Mouse (Mus musculus) left cerebral cortex, adult 2 months (tissue): ENCODE measurements around the gene B3gat1. TPM values are rescaled to one million over a fixed set of nuclear protein-coding genes. Genes with fewer than 3 reads are reported as not detected.

ENCODE experiments used
- DNase-seq, 2 experiments: peaks; one replicate each; pipeline ENCODE4 v3.0.0; 2021 to 2022; ENCODE audit warnings: low spot score in 2 of 2, mixed read lengths in 1 of 2; ENCODE audit errors: extremely low spot score in 1 of 2
- H3K27ac ChIP-seq: fragments of 200-600 bp; 2 replicates; pipeline ENCODE4 v1.8.1; 2022
- H3K4me3 ChIP-seq: fragments of 200-600 bp; 2 replicates; pipeline ENCODE4 v1.8.1; 2022
- CTCF ChIP-seq: fragments of 200-600 bp; IDR thresholded peaks from 2 replicates; pipeline ENCODE4 v1.8.1; 2022; ENCODE audit warnings: antibody characterized with exemption, mild to moderate bottlenecking, moderate library complexity
- intact Hi-C: fragments of 180-260 bp; cut with DNase I; formaldehyde crosslinking; loops from one replicate; pipeline ENCODE4 v1.15.1; 2025
- long read RNA-seq, 2 experiments: library from polyadenylated mRNA; stranded (forward); transcript quantifications; one replicate each; pipeline ENCODE4 v2.0.0; 2021; ENCODE audit warnings: borderline mapping rate in 2 of 2
- total RNA-seq, 2 experiments: library from RNA; stranded (reverse); gene quantifications; 2 replicates each; pipeline ENCODE4 v1.2.3; 2021

The B3gat1 gene
- 100 to 1,000 TPM; 212 to 225 TPM for total RNA-seq
- long read RNA-seq, experiment 1, transcript B3gat1-204 (7 exons, 3,801 nt): major isoform, 34 of 114 reads
- long read RNA-seq, experiment 1, partial matches to known transcripts: 50 of 114 reads
- long read RNA-seq, experiment 1, other reads (novel, unspliced or antisense): 24 of 114 reads
- long read RNA-seq, experiment 2, transcript B3gat1-204 (7 exons, 3,801 nt): major isoform, 41 of 103 reads
- long read RNA-seq, experiment 2, transcript B3gat1-206 (6 exons, 3,858 nt): minor isoform, 13 of 103 reads
- long read RNA-seq, experiment 2, partial matches to known transcripts: 35 of 103 reads
- long read RNA-seq, experiment 2, other reads (novel, unspliced or antisense): 12 of 103 reads

DNA sequence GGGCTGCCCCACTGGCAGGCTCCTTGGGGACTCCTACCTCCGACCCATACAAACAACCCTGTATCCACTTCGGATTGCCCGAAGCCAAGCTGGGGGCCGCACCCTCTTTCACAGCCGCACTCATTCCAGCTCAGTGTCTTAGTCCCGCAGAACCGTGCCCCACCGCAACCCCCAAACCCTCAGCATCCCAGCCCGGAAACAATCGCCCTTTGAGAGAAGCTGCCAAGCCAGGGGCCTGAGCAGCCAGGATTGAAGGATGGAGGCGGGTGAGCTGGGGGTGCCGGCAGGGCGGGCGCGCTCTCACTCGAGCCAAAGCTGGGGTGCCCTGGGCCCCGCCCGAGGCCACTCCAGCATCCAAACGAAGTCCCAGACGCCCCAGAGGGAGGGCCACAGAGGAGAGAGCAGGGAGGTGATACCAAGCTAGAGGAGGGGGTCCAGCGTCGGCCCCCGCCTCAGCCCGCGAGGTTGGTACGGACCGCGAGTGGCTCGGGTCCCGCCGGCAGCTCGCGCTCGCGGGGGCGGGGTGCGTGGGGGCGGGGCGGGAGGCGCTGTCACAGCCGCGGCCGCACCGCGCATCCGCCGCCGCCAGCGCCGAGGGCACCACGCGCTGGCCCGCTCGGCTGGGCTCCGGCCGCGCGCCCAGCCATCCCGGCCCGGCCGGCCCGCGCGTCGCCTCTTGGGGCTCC lies at the start of gene B3gat1:
Gene B3gat1, plus strand, starts transcription at position 523 of the 686 bp plus-strand sequence.
- no peak for TF ChIP-seq CTCF
- intact Hi-C loops: loop anchor here (5.0 to 10.0 kb wide), 2 partner anchors 186 to 339 kb away; no protein-coding TSS in a partner anchor
- peak; percentile 63 to 68 for DNase-seq
- peak within 1 kb of the TSS; percentile 78 for H3K4me3 ChIP-seq
- H3K27ac ChIP-seq: peak within 1 kb of the TSS; percentile 96

DNA sequence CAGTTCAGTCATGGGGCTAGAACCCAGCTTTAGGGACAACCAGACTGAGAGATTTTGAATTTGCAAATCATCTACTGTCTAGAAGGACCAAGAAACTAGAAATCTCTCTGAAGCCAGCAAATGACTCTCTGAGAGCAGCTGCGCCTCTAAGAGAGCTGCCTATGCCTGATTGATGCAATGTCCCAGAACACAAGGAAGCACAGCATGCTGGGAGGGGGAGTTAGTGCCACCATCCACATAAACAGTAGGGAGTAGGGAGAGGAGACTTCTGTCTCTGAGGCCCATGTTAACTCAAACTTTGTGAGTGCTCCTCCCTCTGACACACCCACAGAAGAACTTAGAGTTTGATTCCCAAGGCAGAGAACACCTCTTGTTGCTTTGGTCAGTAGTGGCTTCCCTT lies 44.4 kb upstream of the B3gat1 start:
- intact Hi-C loops: no loop called here
- DNase-seq: no peak
- H3K4me3 ChIP-seq: no peak overlapping the region
- no peak overlapping the region for H3K27ac ChIP-seq
- no peak for TF ChIP-seq CTCF

DNA sequence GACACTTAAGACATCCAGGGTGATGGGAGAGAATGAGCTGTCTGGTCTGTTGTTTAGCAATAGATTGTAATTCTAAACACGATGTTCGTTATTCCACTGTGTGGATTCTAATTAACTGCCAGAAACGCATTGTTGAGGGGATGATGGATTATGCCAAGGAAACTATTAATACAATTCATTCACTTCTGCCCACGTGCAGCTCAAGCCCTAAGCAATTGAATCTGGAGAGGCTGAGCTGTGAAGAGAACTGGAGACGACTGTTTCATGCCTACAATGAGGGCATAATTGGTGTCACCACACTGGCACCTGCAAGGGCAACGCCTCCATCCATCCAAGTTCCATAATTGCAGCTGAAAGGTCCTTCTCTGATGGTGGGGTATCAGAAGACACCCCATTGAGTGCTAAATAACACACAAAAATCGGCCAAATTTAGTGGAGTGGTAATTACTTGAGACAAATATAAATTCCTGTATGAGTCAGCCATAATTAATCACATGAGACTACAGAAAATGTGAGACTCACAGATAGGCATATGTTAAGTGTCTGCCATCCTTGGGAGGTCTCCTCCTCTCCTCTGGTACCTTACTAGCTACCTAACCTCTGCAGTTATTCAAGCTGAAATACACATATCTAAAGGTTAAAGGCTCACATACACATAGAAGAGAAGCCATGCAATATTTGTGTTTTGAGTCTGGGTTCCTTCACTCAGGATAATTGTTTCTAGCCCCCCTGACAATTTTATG lies 43.4 kb upstream of the B3gat1 start:
- no peak overlapping the region for H3K4me3 ChIP-seq
- H3K27ac ChIP-seq: no peak overlapping the region
- no peak for TF ChIP-seq CTCF
- no peak for DNase-seq
- intact Hi-C loops: no loop called here

DNA sequence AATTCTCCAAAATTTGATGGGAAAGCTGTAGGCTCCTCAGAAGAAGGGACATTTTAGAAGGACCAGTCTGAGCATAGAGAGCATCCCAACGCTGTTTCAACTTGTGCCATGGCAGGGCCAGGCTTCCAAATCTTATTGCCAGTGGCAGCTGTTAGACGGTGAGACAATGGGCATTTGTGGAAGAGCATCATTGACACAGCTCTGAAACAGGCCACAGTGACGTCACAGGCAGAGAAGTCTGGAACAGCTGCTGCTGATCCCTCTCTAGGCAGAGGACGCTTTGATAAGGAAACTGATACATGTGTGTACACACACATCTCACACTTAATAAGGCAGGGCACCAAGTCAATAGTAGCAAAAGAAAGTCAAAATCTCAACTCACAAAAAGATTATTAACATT lies 40.9 kb upstream of the B3gat1 start:
- H3K4me3 ChIP-seq: no peak overlapping the region
- intact Hi-C loops: no loop called here
- DNase-seq: no peak
- H3K27ac ChIP-seq: no peak overlapping the region
- TF ChIP-seq CTCF: no peak

DNA sequence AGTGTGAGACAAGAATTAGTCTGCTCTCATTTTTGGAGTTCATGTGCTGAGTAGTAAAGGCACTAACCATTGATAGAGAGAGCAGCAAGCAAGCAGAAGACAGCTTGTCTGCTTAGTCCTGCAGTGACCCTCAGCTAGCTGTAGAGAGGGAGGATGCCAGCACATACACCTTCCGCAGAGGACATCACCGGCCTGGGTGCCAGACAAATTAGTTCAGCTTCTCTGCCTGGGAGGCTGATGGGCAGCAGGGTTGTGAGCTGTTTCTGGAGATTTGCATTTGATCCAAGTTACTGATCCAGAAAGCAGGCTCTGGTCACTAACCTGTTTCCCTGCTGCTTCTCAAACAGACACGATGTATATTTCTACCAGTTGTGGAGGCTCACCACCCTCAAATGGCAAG lies 38.9 kb upstream of the B3gat1 start:
- H3K4me3 ChIP-seq: no peak overlapping the region
- TF ChIP-seq CTCF: no peak
- intact Hi-C loops: no loop called here
- H3K27ac ChIP-seq: no peak overlapping the region
- no peak for DNase-seq

DNA sequence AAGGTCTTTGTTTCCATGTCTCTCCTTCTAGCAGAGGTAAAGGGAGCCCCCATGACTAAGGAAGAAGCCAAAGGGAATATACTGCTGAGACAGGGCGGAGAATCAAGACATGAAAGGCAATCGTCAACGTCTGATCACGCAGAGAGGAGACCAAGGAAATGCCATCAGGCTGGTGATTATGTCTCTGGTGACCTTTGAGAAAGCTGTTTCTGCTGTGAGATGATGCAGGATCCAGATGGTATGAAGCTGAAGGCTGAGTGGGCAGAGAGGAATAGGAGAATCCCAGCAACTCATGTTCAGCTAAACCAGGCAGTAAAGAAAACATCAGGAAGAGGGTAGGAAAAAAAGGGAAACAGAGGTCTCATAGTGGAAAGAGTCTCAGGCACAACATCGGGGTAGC lies 38.4 kb upstream of the B3gat1 start:
- no peak for TF ChIP-seq CTCF
- intact Hi-C loops: no loop called here
- Histone ChIP-seq H3K4me3 (no peak overlapping the region), H3K27ac (no peak overlapping the region)
- no peak for DNase-seq

DNA sequence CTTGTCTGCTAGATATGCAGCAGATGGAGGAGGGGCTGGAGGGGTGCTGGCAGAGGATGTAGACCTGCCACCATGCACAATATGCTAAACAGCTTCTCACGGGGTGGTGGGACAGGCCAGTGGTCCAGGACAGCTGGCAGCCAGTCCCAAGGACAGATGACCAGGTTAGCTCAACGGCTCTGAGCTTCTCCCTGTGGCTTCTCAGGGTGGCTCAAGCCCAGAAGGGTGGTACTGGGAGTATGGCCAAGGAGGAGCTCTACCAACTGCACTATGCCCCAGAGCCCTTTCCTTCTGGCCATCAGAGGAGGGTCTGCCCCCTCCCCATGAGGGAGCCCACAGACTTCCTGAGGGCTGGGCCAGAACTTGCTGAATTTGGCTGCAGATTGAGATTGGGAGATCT lies 35.2 kb upstream of the B3gat1 start:
- no peak for DNase-seq
- Histone ChIP-seq H3K4me3 (no peak overlapping the region), H3K27ac (no peak overlapping the region)
- intact Hi-C loops: no loop called here
- no peak for TF ChIP-seq CTCF

DNA sequence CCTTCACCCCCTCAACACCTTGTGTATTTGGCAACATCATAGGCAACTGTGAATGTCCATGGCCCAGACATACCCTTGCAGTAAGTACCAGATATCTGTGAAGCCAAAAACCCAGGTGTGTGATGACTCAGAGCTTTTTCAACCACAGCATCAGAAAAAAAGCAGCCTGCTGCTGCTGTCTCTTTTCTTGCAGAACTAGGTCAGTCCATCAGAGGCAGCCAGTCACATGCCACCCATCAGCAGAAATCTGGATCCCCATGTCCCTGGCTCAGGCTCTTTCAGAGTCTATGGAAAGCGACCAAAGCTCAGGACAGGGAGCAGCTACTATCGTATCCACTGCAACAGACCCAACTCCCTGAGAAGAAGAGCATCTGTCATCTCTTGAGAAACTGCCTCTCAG lies 33.2 kb upstream of the B3gat1 start:
- TF ChIP-seq CTCF: no peak
- peak in 1 of 2 experiments; percentile 22 for DNase-seq
- no peak overlapping the region for H3K27ac ChIP-seq
- intact Hi-C loops: loop anchor here (2.0 kb wide), 2 partner anchors 14 to 68 kb away; no protein-coding TSS in a partner anchor
- no peak overlapping the region for H3K4me3 ChIP-seq

DNA sequence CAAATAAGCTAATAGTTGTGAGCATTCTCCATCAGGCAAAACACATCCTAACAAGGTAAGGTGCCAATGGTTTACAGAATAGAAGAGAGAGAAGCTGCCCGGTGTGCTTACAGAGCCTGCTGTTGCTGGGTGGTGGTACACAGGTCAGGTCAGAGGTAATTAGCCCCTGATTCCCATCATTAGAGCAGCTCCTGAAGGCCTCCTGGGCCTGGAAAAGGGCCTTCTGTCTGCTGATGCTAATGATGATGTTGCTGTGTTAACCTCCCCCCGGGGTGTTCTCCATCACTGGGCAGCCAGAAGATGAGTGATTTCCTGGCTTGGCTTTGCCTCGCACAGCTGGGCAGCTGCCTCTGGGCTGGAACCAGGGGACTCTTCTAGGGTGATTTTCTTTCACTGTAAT lies 15.1 kb upstream of the B3gat1 start:
- DNase-seq: peak in 1 of 2 experiments; percentile 5

DNA sequence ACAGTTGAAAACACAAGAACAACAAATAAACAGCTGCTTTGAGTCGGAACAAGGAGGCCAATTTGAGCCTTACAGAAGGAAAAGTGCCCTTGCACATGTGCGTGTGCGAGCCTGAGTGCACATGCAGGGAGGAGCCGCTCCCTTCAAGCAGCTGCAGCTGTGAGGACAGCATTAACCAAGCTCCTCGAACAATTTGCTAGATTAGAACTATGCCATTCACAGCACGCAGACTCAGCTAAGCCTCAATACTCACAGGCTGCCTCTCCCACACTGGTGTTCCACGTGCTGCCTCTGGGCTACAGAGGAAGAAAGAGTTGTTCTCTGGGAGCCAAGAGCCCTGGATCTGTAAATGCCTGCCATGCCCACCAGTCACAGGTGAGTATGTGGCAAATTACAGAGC lies 11.8 kb upstream of the B3gat1 start:
- intact Hi-C loops: no loop called here
- H3K27ac ChIP-seq: no peak overlapping the region
- TF ChIP-seq CTCF: no peak
- peak in 1 of 2 experiments; percentile 9 for DNase-seq
- no peak overlapping the region for H3K4me3 ChIP-seq

More for the DNA sequence above, 15.1 kb upstream of the B3gat1 start:
- intact Hi-C loops: no loop called here
- no peak for TF ChIP-seq CTCF
- no peak overlapping the region for H3K27ac ChIP-seq
- H3K4me3 ChIP-seq: no peak overlapping the region

DNA sequence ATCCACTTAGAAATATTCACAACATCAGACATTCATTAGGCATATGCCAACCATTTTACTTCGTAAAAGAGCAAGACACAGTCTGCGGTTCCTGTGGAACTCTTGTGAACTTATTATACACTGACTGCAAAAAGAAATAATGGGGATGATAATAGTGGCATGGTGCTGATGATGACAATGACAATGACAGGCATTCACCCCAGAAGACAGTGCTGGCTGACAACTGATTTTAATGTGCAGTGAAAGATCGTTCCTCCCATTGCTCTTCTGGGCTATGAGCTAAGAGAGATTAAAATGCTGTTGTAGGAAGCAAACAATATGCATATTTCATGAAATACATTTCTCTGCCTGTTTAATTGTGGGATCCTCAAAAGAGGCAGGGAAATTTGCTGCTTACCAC lies 7.8 kb upstream of the B3gat1 start:
- Histone ChIP-seq H3K4me3 (no peak overlapping the region), H3K27ac (no peak overlapping the region)
- no peak for DNase-seq
- TF ChIP-seq CTCF: no peak
- intact Hi-C loops: no loop called here

DNA sequence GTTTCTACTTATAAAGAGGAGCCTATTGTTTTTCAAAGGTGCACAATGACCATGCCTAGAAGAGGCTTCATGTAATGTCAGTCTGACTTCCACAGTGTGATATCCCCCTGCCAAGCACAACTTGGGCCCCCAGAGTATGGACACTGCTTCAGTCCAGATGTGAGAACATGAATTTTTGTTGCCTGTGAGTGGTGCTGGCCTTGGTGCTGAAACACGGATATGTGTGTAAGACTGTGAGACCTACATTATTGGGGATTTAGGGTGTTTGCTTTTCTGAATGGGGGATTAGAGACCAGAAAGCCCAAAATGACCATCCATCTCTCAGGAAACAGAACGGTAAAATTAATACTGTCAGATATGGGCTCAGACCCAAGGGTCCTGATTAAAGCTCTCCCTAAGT lies 6.1 kb upstream of the B3gat1 start:
- DNase-seq: no peak
- Histone ChIP-seq H3K27ac (no peak overlapping the region), H3K4me3 (no peak overlapping the region)
- intact Hi-C loops: no loop called here
- TF ChIP-seq CTCF: no peak
